In genomic region chr3:67576724-67577123, GRCm38 (mm10) we compare ENCODE assay signal across 27 mouse cellular contexts.
"Had no signal": no experiment of that assay in that cellular context is flagged by ENCODE, and none has a peak within 500 bp of the region (broad histone marks: within the 10 kb centered on the region; RNA-seq: fewer than 3 reads in every experiment).

No protein-coding gene starts in this region.

- H3K9me3 ChIP-seq: heart, embryonic 10.5 days; heart, embryonic 12.5 days; hindbrain, embryonic 10.5 days; hindbrain, embryonic 12.5 days; intestine, embryonic 15.5 days; kidney, embryonic 15.5 days; limb, embryonic 10.5 days; limb, embryonic 12.5 days had no signal

- DNase-seq: gastrocnemius, adult 2 months; gastrocnemius, postnatal 10 days; gastrocnemius, postnatal 25 days; heart, adult 18-20 months; heart, postnatal 10 days; heart, postnatal 4 days; kidney, adult 2 months; kidney, adult 9 months; kidney, postnatal 14 days; kidney, postnatal 36 days; layer of hippocampus, adult 9-11 months; layer of hippocampus, postnatal 36 days; liver had no signal

- ATAC-seq: hindbrain, embryonic 16.5 days; inflammation-experienced regulatory T-cells, adult 6 months; intestine, embryonic 15.5 days; intestine, postnatal 0 days had no signal

- H3K36me3 ChIP-seq: heart, embryonic 10.5 days; heart, embryonic 12.5 days; hindbrain, embryonic 10.5 days; hindbrain, embryonic 12.5 days; intestine, embryonic 15.5 days; kidney, embryonic 15.5 days; limb, embryonic 10.5 days; limb, embryonic 12.5 days had no signal

- H3K9ac ChIP-seq: heart, embryonic 12.5 days; hindbrain, embryonic 12.5 days; hindbrain, embryonic 14.5 days; intestine, embryonic 15.5 days; kidney, embryonic 15.5 days; limb, embryonic 12.5 days had no signal

- H3K4me2 ChIP-seq: heart, embryonic 12.5 days; hindbrain, embryonic 12.5 days; hindbrain, embryonic 14.5 days; intestine, embryonic 15.5 days; kidney, embryonic 15.5 days; limb, embryonic 12.5 days; liver, embryonic 11.5 days had no signal

- H3K4me3 ChIP-seq: gastrocnemius, adult 2 months; heart, embryonic 10.5 days; heart, embryonic 12.5 days; hindbrain, embryonic 10.5 days; hindbrain, embryonic 12.5 days; intestine, embryonic 15.5 days; kidney, embryonic 15.5 days; limb, embryonic 10.5 days; limb, embryonic 12.5 days had no signal

- H3K4me1 ChIP-seq: heart, embryonic 10.5 days; heart, embryonic 12.5 days; hindbrain, embryonic 10.5 days; hindbrain, embryonic 12.5 days; intestine, embryonic 15.5 days; kidney, embryonic 15.5 days; limb, embryonic 10.5 days; limb, embryonic 12.5 days had no signal

- H3K27ac ChIP-seq: gastrocnemius, adult 2 months; heart, embryonic 10.5 days; hindbrain, embryonic 10.5 days; hindbrain, embryonic 12.5 days; hindbrain, embryonic 14.5 days; intestine, embryonic 15.5 days; kidney, embryonic 15.5 days; kidney, postnatal 0 days; limb, embryonic 10.5 days; limb, embryonic 12.5 days had no signal

- H3K27me3 ChIP-seq: intestine, embryonic 15.5 days had no signal
